Mouse (Mus musculus) mature B cell (primary cell): ENCODE data around the gene Glis3.

ENCODE experiments used
- in situ Hi-C: fragments of 300-500 bp; cut with MboI; formaldehyde crosslinking; loops from 2 replicates; pipeline ENCODE4 v1.14.3; 2019

Gene Glis3

DNA sequence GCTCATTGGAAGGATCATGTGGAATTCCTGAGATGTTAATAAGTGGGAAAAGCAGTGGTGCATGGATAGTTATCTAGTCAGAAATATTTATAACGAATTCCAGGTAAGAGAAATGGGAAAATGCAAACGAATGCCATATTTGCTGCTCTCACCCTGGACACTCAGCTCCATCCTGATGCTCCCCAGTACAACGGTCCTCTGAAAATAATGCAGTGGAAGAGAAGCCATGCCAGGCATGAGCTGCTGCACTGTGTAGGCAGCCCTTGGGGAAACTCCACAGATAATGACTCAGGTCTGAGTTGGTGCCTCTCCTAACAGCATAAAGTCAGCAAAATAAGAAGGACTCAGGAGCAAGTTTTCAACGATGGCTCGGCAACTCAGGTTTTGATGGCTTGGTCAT lies 433.7 kb downstream of the Glis3 start:
- in situ Hi-C loops: no loop called here

DNA sequence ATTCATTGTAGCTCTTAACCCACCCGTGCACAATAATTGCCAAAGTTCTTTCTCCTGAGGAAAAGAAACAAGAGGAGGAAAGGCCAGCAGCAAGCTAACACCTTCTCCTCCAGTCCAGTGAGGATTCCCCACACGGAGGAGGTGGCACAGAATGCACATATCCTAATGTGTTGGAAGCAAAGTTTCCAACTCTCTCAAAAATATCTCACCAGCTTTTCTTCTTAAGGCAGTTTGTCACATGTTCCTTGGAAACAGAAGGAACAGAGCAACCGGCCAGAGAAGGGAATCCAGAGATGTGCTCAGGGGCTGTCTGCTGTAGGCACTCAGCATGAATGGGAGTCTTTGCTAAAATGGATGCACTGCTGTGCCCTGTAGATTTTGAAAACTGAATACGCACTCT lies 441.8 kb downstream of the Glis3 start:
- in situ Hi-C loops: no loop called here

DNA sequence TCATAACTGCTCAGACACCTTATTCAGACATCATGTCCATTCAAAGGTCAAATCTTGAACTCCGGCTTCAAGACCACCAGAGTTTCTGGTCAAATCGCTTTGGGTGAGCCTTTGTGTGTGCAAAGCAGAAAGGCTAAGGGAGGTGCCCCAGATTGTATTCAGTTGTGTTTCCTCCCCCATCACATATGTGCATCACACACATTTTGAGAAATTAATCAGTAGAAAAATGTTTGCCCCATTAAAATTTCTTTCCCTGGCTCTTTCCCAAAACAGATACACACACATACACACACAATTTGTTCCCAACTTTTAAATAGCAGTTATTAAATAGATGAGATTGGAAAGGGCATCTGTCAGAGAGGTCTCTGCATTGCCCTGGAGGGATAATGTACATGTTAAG lies 442.3 kb downstream of the Glis3 start:
- in situ Hi-C loops: no loop called here

DNA sequence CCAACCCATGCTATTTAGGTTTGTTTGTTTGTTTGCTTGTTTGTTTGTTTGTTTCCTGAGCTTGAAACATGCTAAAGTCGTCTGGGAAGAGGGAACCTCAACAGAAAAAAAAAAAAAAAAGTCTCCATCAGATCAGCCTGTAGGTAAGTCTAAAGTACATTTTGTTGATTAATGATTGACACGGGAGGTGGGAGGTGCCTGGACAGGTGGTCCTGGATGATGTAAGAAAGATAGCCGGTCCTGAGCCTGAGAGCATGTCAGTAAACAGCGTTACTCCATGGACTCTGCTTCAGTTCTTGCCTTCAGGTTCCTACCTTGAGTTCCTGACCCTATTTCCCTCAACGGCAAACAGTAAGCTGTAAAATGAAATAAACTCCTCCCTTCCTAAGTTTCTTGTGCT lies 444.3 kb downstream of the Glis3 start:
- in situ Hi-C loops: no loop called here

DNA sequence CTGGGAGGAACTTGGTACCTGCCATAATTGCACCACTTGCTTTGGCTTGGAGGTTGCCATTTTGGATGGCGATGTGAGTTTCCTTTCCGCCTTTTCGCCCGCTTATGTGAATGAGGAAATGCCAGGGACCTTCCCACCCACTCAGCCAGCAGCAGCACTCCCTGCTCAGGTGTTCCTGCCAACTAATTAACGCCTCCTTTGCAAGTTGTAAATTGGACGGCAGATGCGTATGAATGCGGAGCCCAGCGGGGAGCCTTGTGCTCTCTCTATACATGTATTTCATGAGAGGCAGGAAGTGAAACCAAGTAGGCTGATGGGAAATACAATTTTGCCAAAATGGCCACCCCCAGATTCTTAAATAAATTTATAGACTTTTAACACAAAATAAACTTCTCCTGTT lies 444.8 kb downstream of the Glis3 start:
- in situ Hi-C loops: no loop called here

DNA sequence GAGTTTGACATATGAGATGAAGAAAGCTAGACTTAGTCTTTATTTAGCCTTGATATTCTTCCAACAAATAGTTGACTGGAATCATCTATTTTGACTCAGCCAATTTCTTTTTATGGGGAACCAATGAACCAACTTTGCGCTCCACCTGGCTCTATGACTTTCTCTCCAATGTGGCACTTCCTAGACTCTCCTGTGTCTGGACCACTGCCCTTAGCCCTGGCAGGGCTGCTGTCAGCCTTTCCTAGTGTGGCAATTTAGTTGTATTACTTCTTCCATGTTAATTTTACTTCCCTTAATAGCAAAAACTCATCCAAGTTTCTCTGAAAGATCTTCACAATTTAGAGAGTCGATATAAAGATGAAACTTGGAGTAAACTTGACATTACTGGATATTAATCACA lies 445.2 kb downstream of the Glis3 start:
- in situ Hi-C loops: no loop called here

DNA sequence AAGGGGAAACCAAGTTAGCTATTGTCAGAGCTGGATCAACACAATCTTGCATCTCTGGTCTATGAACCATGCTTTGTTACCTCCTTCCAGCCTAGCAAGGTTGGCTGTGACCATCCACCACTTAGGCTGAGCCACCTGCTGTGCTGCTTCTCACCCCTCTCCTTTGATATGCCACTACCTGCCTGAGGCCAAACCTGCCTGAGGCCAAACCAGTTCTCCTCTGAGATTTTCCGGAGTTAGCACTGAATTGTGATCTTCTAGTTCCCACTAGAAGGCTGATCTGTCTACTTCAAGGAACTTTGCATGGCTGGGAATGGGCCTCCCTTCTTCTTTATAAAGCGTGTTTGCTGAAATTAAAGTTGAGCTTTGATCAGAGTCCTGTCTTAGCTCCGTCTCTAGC lies 448.4 kb downstream of the Glis3 start:
- in situ Hi-C loops: no loop called here

DNA sequence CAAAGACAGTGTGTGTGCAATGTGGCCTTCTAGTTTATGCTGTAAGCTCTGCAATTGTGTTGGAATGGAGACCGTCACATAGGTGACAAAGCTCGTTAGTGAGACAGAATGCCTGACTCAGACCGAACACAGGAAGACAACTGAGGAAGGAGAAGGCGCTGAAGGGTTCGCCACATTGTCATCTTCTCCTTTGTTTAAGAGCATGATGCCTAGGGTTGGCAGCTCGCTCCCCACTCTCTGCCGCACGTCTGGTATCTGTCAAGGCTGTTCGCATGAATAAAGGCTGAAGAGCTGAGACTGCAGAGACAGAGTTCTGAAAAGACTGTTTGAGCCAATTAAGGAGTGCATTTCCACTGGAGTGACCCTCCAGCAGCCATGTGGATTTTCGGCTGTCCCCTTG lies 452.4 kb downstream of the Glis3 start:
- in situ Hi-C loops: no loop called here

DNA sequence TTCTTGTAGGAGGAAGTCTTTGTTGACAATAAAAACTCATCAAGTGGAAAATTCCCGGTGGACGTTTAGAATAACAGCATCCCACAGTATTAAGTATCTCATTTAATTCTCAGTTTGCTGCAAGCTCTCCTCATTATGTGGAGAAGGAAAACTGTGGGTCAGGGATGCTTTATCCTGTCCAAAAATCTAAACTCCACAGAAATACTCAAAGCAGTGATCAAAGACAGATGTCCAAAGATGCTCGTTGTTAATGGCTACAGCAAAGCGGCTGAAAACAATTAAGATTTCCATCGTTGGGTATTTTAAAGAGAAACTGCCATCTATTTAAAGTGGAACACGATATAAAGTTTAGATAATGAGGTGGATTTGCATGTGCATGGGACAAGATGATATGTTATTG lies 454.2 kb downstream of the Glis3 start:
- in situ Hi-C loops: no loop called here

DNA sequence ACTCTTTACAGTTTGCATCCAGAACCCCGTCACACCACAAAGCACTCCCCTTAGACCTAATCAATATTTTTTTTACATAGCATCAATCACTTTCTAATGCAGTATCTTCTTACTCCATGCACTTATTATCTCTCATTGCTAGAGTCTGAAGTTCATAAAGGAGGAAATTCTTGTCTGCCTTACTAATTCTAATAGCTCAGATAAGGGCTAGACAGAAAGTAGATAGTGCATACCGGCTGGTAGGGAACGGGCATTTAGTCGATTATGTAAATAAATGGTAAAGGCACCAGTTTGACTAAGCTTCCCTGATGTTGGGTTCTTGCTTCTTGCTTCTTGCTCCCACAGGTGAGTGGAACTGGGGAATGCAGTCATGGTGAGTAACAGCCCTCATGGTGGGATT lies 468.2 kb downstream of the Glis3 start:
- in situ Hi-C loops: no loop called here
